ENCODE assay signal across 8 mouse cellular contexts in genomic region chr7:19306819-19307738, GRCm38 (mm10). TPM values are rescaled to one million over a fixed set of nuclear protein-coding genes. Genes with fewer than 3 reads are reported as not detected.
DNase-seq lines count a peak whose midpoint lies in the region; ATAC-seq lines count a peak whose summit lies in the region.

No protein-coding gene starts in this region.

- DNase-seq in cerebellum, adult 8-10 months = peak; percentile 43
- DNase-seq in cerebellum, adult 11 months = no peak
- DNase-seq in limb, embryonic 11.5 days (ENCODE audit: low spot score) = no peak
- DNase-seq in limb, embryonic 10.5 days (ENCODE audit: low spot score) = no peak
- DNase-seq in naive thymus-derived CD4-positive, alpha-beta T cell, adult 2 months (ENCODE audit: low read depth) = peak; percentile 68
- no peak for DNase-seq in thymus, postnatal 25 days

- no peaks in the 10 kb centered on the region for H3K36me3 ChIP-seq in limb, embryonic 11.5 days (ENCODE audit: control insufficient read depth, insufficient read depth, low read length)
- no peaks in the 10 kb centered on the region for H3K36me3 ChIP-seq in limb, embryonic 10.5 days
- no peaks in the 10 kb centered on the region for H3K36me3 ChIP-seq in hindbrain, embryonic 13.5 days

- peak overlapping the region; percentile 97; the same call in 1 of the 2 replicates for H3K4me2 ChIP-seq in limb, embryonic 11.5 days (ENCODE audit: low read depth, severe bottlenecking)
- H3K4me2 ChIP-seq in hindbrain, embryonic 13.5 days = peak overlapping the region; percentile 89

- H3K27me3 ChIP-seq in limb, embryonic 11.5 days (ENCODE audit: control insufficient read depth, insufficient read depth, low read length) = peaks cover 55% of the 10 kb centered on the region
- H3K27me3 ChIP-seq in limb, embryonic 10.5 days (ENCODE audit: low read depth, poor library complexity, severe bottlenecking) = peaks cover 69% of the 10 kb centered on the region
- peaks cover 66% of the 10 kb centered on the region for H3K27me3 ChIP-seq in hindbrain, embryonic 13.5 days

- H3K9ac ChIP-seq in limb, embryonic 11.5 days (ENCODE audit: low read length) = no peak overlapping the region
- peak overlapping the region; percentile 24; the same call in 1 of the 2 replicates for H3K9ac ChIP-seq in hindbrain, embryonic 13.5 days

- H3K27ac ChIP-seq in limb, embryonic 11.5 days (replicated peaks; ENCODE audit: low read depth, low read length) = no peak overlapping the region
- no peak overlapping the region for H3K27ac ChIP-seq in limb, embryonic 10.5 days
- no peak overlapping the region for H3K27ac ChIP-seq in hindbrain, embryonic 13.5 days

- H3K4me3 ChIP-seq in limb, embryonic 11.5 days (ENCODE audit: low read depth, low read length) = peak overlapping the region; percentile 3; the same call in 1 of the 2 replicates
- H3K4me3 ChIP-seq in limb, embryonic 10.5 days = no peak overlapping the region
- no peak overlapping the region for H3K4me3 ChIP-seq in hindbrain, embryonic 13.5 days

- no peaks in the 10 kb centered on the region for H3K9me3 ChIP-seq in limb, embryonic 11.5 days (ENCODE audit: control insufficient read depth, low read length)
- no peaks in the 10 kb centered on the region for H3K9me3 ChIP-seq in limb, embryonic 10.5 days (replicated peaks)
- H3K9me3 ChIP-seq in hindbrain, embryonic 13.5 days = no peaks in the 10 kb centered on the region

- ATAC-seq in limb, embryonic 11.5 days (ENCODE audit: insufficient number of reproducible peaks, low FRiP score, low TSS enrichment, low read depth) = no peak
- no peak for ATAC-seq in hindbrain, embryonic 13.5 days (ENCODE audit: low FRiP score)
- ATAC-seq in frontal cortex, adult (ENCODE audit: low TSS enrichment) = no peak

- peaks cover 9% of the 10 kb centered on the region for H3K4me1 ChIP-seq in limb, embryonic 11.5 days (ENCODE audit: control insufficient read depth, insufficient read depth, low read length)
- peaks cover 49% of the 10 kb centered on the region for H3K4me1 ChIP-seq in limb, embryonic 10.5 days
- peaks cover 47% of the 10 kb centered on the region for H3K4me1 ChIP-seq in hindbrain, embryonic 13.5 days (replicated peaks)

- WGBS in limb, embryonic 11.5 days = 60% methylated on average over 25 of the region's 25 CpGs
- WGBS in limb, embryonic 10.5 days = 70% methylated on average over 25 of the region's 25 CpGs
- 72% methylated on average over 25 of the region's 25 CpGs for WGBS in hindbrain, embryonic 13.5 days

RNA-seq across cellular contexts. Expression of gene Fosb, which starts 2.8 kb away (rescaled TPM):
- polyA plus RNA-seq in limb, embryonic 11.5 days (2014; fragmentation: Nextera tagmentation; extraction: Ambion mirVana) = 0.06 TPM in 1 of 2 replicates, not detected in the other
- polyA plus RNA-seq in limb, embryonic 10.5 days (2016; fragmentation: Nextera tagmentation; extraction: Ambion mirVana) = 0.04 and 0.11 TPM in 2 replicates
- polyA plus RNA-seq in hindbrain, embryonic 13.5 days (2015; fragmentation: Nextera tagmentation; extraction: Ambion mirVana) = 0.06 and 0.08 TPM in 2 replicates

RNA-seq across cellular contexts. Expression of gene Rtn2, which starts 24.7 kb away (rescaled TPM):
- polyA plus RNA-seq in limb, embryonic 11.5 days (2014; fragmentation: Nextera tagmentation; extraction: Ambion mirVana) = 9.0 and 10.0 TPM in 2 replicates
- 5.5 and 5.6 TPM in 2 replicates for polyA plus RNA-seq in limb, embryonic 10.5 days (2016; fragmentation: Nextera tagmentation; extraction: Ambion mirVana)
- 101 and 104 TPM in 2 replicates for polyA plus RNA-seq in hindbrain, embryonic 13.5 days (2015; fragmentation: Nextera tagmentation; extraction: Ambion mirVana)

RNA-seq across cellular contexts. Expression of gene Ppm1n, which starts 27.2 kb away (rescaled TPM):
- polyA plus RNA-seq in limb, embryonic 11.5 days (2014; fragmentation: Nextera tagmentation; extraction: Ambion mirVana) = 0.24 TPM in 1 of 2 replicates, not detected in the other
- polyA plus RNA-seq in limb, embryonic 10.5 days (2016; fragmentation: Nextera tagmentation; extraction: Ambion mirVana) = 0.16 and 0.39 TPM in 2 replicates
- polyA plus RNA-seq in hindbrain, embryonic 13.5 days (2015; fragmentation: Nextera tagmentation; extraction: Ambion mirVana) = 0.49 and 0.69 TPM in 2 replicates

RNA-seq across cellular contexts. Expression of gene Vasp, which starts 35.5 kb away (rescaled TPM):
- 62.3 and 65.6 TPM in 2 replicates for polyA plus RNA-seq in limb, embryonic 11.5 days (2014; fragmentation: Nextera tagmentation; extraction: Ambion mirVana)
- 68.1 and 75.7 TPM in 2 replicates for polyA plus RNA-seq in limb, embryonic 10.5 days (2016; fragmentation: Nextera tagmentation; extraction: Ambion mirVana)
- polyA plus RNA-seq in hindbrain, embryonic 13.5 days (2015; fragmentation: Nextera tagmentation; extraction: Ambion mirVana) = 38.5 and 39.7 TPM in 2 replicates

RNA-seq across cellular contexts. Expression of gene Ercc1, which starts 37.5 kb away (rescaled TPM):
- polyA plus RNA-seq in limb, embryonic 11.5 days (2014; fragmentation: Nextera tagmentation; extraction: Ambion mirVana) = 104 and 114 TPM in 2 replicates
- polyA plus RNA-seq in limb, embryonic 10.5 days (2016; fragmentation: Nextera tagmentation; extraction: Ambion mirVana) = 97.8 and 101 TPM in 2 replicates
- 84.9 and 96.6 TPM in 2 replicates for polyA plus RNA-seq in hindbrain, embryonic 13.5 days (2015; fragmentation: Nextera tagmentation; extraction: Ambion mirVana)

Comparison
In these comparisons a context has a peak if more than half of its experiments do, and no peak if none do; other contexts are left out.
1. DNase-seq: peak in cerebellum, adult 8-10 months (single experiment) and naive thymus-derived CD4-positive, alpha-beta T cell, adult 2 months (single experiment); none in cerebellum, adult 11 months (single experiment), limb, embryonic 11.5 days (single experiment), limb, embryonic 10.5 days (single experiment) and thymus, postnatal 25 days (single experiment).